In the genomic region with DNA sequence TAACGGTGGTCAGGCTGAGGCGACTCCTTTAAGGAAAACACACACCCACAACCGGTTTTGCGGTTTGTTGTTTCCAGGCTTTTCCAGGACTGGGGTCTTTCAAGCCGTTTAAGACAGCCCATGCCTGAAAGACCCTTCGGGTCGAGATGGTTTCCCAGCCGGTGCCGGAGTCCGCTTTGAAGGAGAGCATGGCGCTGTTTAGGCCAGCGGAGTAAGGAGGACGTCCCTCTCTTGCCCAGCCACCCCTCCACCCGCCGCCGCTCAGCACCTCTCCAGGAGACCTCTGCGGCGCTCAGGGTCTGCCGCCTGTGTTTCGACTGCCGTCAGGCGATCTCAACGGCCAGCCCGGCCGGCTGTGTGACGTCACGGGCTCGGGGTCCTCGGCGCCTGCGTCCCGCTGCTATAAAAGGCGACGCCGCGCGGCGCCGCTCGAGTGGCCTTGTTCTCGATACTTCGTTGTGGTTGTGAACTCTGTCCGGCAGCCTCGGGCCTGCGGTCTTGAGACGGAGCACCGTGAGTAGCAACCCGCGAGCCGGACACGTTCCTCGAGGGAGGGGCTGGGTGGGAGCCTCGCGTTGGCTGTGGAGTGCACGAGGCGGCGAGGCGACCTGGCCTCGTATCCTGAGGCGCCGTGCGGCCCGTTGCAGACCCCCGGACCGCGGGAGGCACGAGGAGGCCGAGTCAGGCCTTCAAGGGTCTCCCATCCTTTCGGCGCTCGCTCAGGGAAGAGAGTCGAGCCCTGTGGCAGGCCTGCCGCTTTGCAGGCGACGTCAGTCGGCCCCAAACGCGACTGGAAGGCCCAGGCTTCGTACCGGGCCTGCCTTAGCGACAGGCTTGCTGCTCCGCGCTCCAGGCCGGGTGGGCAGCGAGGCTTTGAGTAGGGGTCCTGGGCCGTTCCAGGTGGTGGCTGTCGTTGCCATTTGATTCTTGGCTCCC, we compare ENCODE assay signal across 8 mouse cellular contexts. TPM values are rescaled to one million over a fixed set of nuclear protein-coding genes. Genes with fewer than 3 reads are reported as not detected.
DNase-seq lines count a peak whose midpoint lies in the region; ATAC-seq and TF ChIP-seq lines count a peak whose summit lies in the region.

A gene (plus strand): TSS at position 390 of the 936 bp plus-strand sequence.

- H3K4me1 ChIP-seq in ES-E14 (ENCODE audit: control insufficient read depth in 2 of 2, insufficient read depth in 2 of 2, low read length in 2 of 2, poor library complexity in 1 of 2): peaks cover 4 to 11% of the 10 kb centered on the region in 2 experiments; a peak in 2 of 4 replicates
- H3K4me1 ChIP-seq in forebrain, postnatal 0 days (ENCODE audit: insufficient read depth): peaks cover 19% of the 10 kb centered on the region
- H3K4me1 ChIP-seq in lung, embryonic 15.5 days: peaks cover 24% of the 10 kb centered on the region

- peak; percentile 22 for TF ChIP-seq CTCF in forebrain, postnatal 0 days (IDR thresholded peaks at IDR 0.05; ENCODE audit: low read depth)

- under 1% methylated on average over 83 of the region's 87 CpGs for WGBS in forebrain, postnatal 0 days
- under 1% methylated on average over 87 of the region's 87 CpGs for WGBS in lung, embryonic 15.5 days

- peak within 1 kb of the TSS; percentile 75 for H3K4me2 ChIP-seq in forebrain, postnatal 0 days (ENCODE audit: low read depth)
- peak within 1 kb of the TSS; percentile 58 for H3K4me2 ChIP-seq in lung, embryonic 15.5 days

- H3K27me3 ChIP-seq in forebrain, postnatal 0 days (ENCODE audit: insufficient read depth, low read length): no peaks in the 10 kb centered on the region
- H3K27me3 ChIP-seq in lung, embryonic 15.5 days: no peaks in the 10 kb centered on the region

- H3K27ac ChIP-seq in ES-E14 (ENCODE audit: insufficient read depth, low read depth, low read length, poor library complexity, severe bottlenecking): peak within 1 kb of the TSS; percentile 92
- H3K27ac ChIP-seq in forebrain, postnatal 0 days (ENCODE audit: low read depth, low read length): peak within 1 kb of the TSS; percentile 94
- peak within 1 kb of the TSS; percentile 97 for H3K27ac ChIP-seq in lung, embryonic 15.5 days

- DNase-seq in ES-E14 (ENCODE audit: low read depth, low spot score): peak; percentile 70
- peak; percentile 86 to 96 for DNase-seq in cerebellum, adult 18-20 months
- peak; percentile 97 for DNase-seq in forebrain, postnatal 0 days
- DNase-seq in heart, postnatal 4 days: peak; percentile 95
- peak; percentile 84 to 91 for DNase-seq in layer of hippocampus, adult 8-10 months (ENCODE audit: low spot score in 2 of 2)
- peak; percentile 83 for DNase-seq in ovary, adult 18-20 months (ENCODE audit: low spot score)
- DNase-seq in thymus, postnatal 0 days (ENCODE audit: low spot score): peak; percentile 93

- no peaks in the 10 kb centered on the region for H3K9me3 ChIP-seq in ES-E14 (ENCODE audit: control insufficient read depth, insufficient read depth, low read depth, low read length)
- no peaks in the 10 kb centered on the region for H3K9me3 ChIP-seq in forebrain, postnatal 0 days (ENCODE audit: low read length)
- no peaks in the 10 kb centered on the region for H3K9me3 ChIP-seq in lung, embryonic 15.5 days

- peak within 1 kb of the TSS; percentile 93 for H3K9ac ChIP-seq in ES-E14 (ENCODE audit: insufficient read depth, low read depth, low read length, poor library complexity, severe bottlenecking)
- peak within 1 kb of the TSS; percentile 99 for H3K9ac ChIP-seq in forebrain, postnatal 0 days
- peak within 1 kb of the TSS; percentile 99 for H3K9ac ChIP-seq in lung, embryonic 15.5 days

- in situ Hi-C loops in ES-E14 (cut with MboI; ENCODE audit: low sequenced_read_pairs in 2 of 2, unreplicated experiment in 2 of 2): no loop called here

- no peaks in the 10 kb centered on the region for H3K36me3 ChIP-seq in ES-E14 (ENCODE audit: control insufficient read depth, insufficient read depth, low read length, poor library complexity, severe bottlenecking)
- H3K36me3 ChIP-seq in forebrain, postnatal 0 days (ENCODE audit: insufficient read depth): no peaks in the 10 kb centered on the region
- H3K36me3 ChIP-seq in lung, embryonic 15.5 days: peaks cover 10% of the 10 kb centered on the region

- peak; percentile 95 for ATAC-seq in forebrain, postnatal 0 days
- ATAC-seq in lung, embryonic 15.5 days (ENCODE audit: borderline replicate concordance, extremely low read depth, low FRiP score, low TSS enrichment): peak; percentile 89

- H3K4me3 ChIP-seq in ES-E14 (ENCODE audit: insufficient read depth in 1 of 2, low read depth in 1 of 2, low read length in 2 of 2, poor library complexity in 1 of 2, severe bottlenecking in 1 of 2): peak within 1 kb of the TSS; percentile 83 to 89
- peak within 1 kb of the TSS; percentile 98 for H3K4me3 ChIP-seq in forebrain, postnatal 0 days (ENCODE audit: low read depth, low read length)
- H3K4me3 ChIP-seq in lung, embryonic 15.5 days: peak within 1 kb of the TSS; percentile 91

TF ChIP-seq in ES-E14, 5 proteins besides CTCF, POLR2A, EP300 and RAD21:
- no peak for TF ChIP-seq ZNF384 (IDR thresholded peaks at IDR 0.05; ENCODE audit: low read depth, low read length)
- TF ChIP-seq ZC3H11A (IDR thresholded peaks at IDR 0.05; ENCODE audit: borderline replicate concordance, low read depth, low read length): no peak
- no peak for TF ChIP-seq CHD2 (IDR thresholded peaks at IDR 0.05; ENCODE audit: low read depth, low read length)
- 0 out of 2 replicates have a peak, but pooled peaks have one; percentile 65 for TF ChIP-seq HCFC1 (IDR thresholded peaks at IDR 0.05; ENCODE audit: borderline replicate concordance, insufficient read depth, low read length)
- TF ChIP-seq MAFK (IDR thresholded peaks at IDR 0.05; ENCODE audit: insufficient read depth, low read depth, low read length): no peak

RNA-seq across cellular contexts. Expression of the gene that starts here (rescaled TPM):
- total RNA-seq in ES-E14 (2012; rRNA removed): 204 and 317 TPM in 2 replicates
- 767 and 889 TPM in 2 replicates for total RNA-seq in forebrain, postnatal 0 days (2014; rRNA removed)
- 1,355 and 1,490 TPM in 2 replicates for polyA plus RNA-seq in forebrain, postnatal 0 days (2015; fragmentation: Nextera tagmentation; extraction: Ambion mirVana)
- 100 to 1,000 TPM; 239 to 250 TPM for total RNA-seq in heart, postnatal 4 days (2021)
- total RNA-seq in layer of hippocampus, adult 8-10 months (2022): 100 to 1,000 TPM; 433 to 496 (median 439) TPM
- 809 and 814 TPM in 2 replicates for polyA plus RNA-seq in lung, embryonic 15.5 days (2015; fragmentation: Nextera tagmentation; extraction: Ambion mirVana)
- polyA plus RNA-seq in thymus, postnatal 0 days (2015; fragmentation: Nextera tagmentation; extraction: Ambion mirVana): 1,041 and 1,103 TPM in 2 replicates

Comparison
In these comparisons a context has a peak if more than half of its experiments do, and no peak if none do; other contexts are left out.
1. Peak in every context shown above with its lines: DNase-seq, ATAC-seq, H3K4me3 ChIP-seq and H3K27ac ChIP-seq.